In genomic region chr19:7266421-7266831, GRCm38 (mm10) we compare ENCODE assay signal across 8 mouse cellular contexts. TPM values are rescaled to one million over a fixed set of nuclear protein-coding genes. Genes with fewer than 3 reads are reported as not detected.
A peak's percentile ranks its signal among the peaks of the same experiment; 100 is the strongest.
DNase-seq lines count a peak whose midpoint lies in the region; ATAC-seq and TF ChIP-seq lines count a peak whose summit lies in the region.

No protein-coding gene starts in this region.

- H3K4me3 ChIP-seq in gastrocnemius, adult 2 months, result no peak overlapping the region
- H3K4me3 ChIP-seq in embryonic facial prominence, embryonic 11.5 days (ENCODE audit: low read depth, low read length), result no peak overlapping the region
- no peak overlapping the region for H3K4me3 ChIP-seq in hindbrain, embryonic 16.5 days (ENCODE audit: low read length)

- DNase-seq in gastrocnemius, adult 2 months, result no peak
- DNase-seq in gastrocnemius, adult 18-20 months (ENCODE audit: low spot score), result no peak
- peak; percentile 34 for DNase-seq in 3T3-L1 (ENCODE audit: low read depth, low spot score)
- DNase-seq in embryonic facial prominence, embryonic 11.5 days (ENCODE audit: low spot score), result peak; percentile 5
- DNase-seq in adrenal gland, postnatal 25 days, result no peak
- no peak for DNase-seq in gastrocnemius, postnatal 10 days
- no peak for DNase-seq in urinary bladder, adult 2 months (ENCODE audit: low spot score)

- TF ChIP-seq CTCF in gastrocnemius, adult 2 months (IDR thresholded peaks at IDR 0.05), result no peak

- no peaks in the 10 kb centered on the region for H3K9me3 ChIP-seq in embryonic facial prominence, embryonic 11.5 days (replicated peaks; ENCODE audit: control insufficient read depth, low read length)
- peaks cover 2% of the 10 kb centered on the region; the same call in 1 of the 2 replicates for H3K9me3 ChIP-seq in hindbrain, embryonic 16.5 days (ENCODE audit: control insufficient read depth, low read length)

- intact Hi-C loops in gastrocnemius, adult 2 months (cut with DNase I), result loop anchor here (2.0 kb wide), 1 partner anchor 154 kb away; no protein-coding TSS in a partner anchor

- peak overlapping the region; percentile 96 for H3K9ac ChIP-seq in embryonic facial prominence, embryonic 11.5 days (replicated peaks; ENCODE audit: low read length)
- 0 out of 2 replicates have a peak overlapping the region, but pooled peaks have one; percentile 45 for H3K9ac ChIP-seq in hindbrain, embryonic 16.5 days (ENCODE audit: low read depth, low read length)

- H3K27ac ChIP-seq in gastrocnemius, adult 2 months, result peak overlapping the region; percentile 84
- peak overlapping the region; percentile 98 for H3K27ac ChIP-seq in embryonic facial prominence, embryonic 11.5 days (replicated peaks; ENCODE audit: low read depth, low read length)
- peak overlapping the region; percentile 93 for H3K27ac ChIP-seq in hindbrain, embryonic 16.5 days (ENCODE audit: low read depth, low read length)

- ATAC-seq in embryonic facial prominence, embryonic 11.5 days (replicated peaks; ENCODE audit: insufficient number of reproducible peaks, low FRiP score, low TSS enrichment, low read depth), result no peak
- no peak for ATAC-seq in hindbrain, embryonic 16.5 days

- peaks cover 20% of the 10 kb centered on the region for H3K4me1 ChIP-seq in embryonic facial prominence, embryonic 11.5 days (ENCODE audit: control insufficient read depth, insufficient read depth, low read length)
- peaks cover 53% of the 10 kb centered on the region for H3K4me1 ChIP-seq in hindbrain, embryonic 16.5 days (ENCODE audit: control insufficient read depth, insufficient read depth, low read depth, low read length)

- H3K36me3 ChIP-seq in embryonic facial prominence, embryonic 11.5 days (replicated peaks; ENCODE audit: control insufficient read depth, insufficient read depth, low read depth, low read length), result peaks cover 5% of the 10 kb centered on the region
- H3K36me3 ChIP-seq in hindbrain, embryonic 16.5 days (ENCODE audit: control insufficient read depth, insufficient read depth, low read length), result 0 out of 2 replicates have a peak, but pooled peaks cover 2% of the 10 kb centered on the region

- H3K4me2 ChIP-seq in embryonic facial prominence, embryonic 11.5 days (ENCODE audit: low read depth, low read length), result peak overlapping the region; percentile 10; the same call in 1 of the 2 replicates
- H3K4me2 ChIP-seq in hindbrain, embryonic 16.5 days (ENCODE audit: low read length), result no peak overlapping the region

- no peaks in the 10 kb centered on the region for H3K27me3 ChIP-seq in embryonic facial prominence, embryonic 11.5 days (ENCODE audit: control insufficient read depth, insufficient read depth, low read length)
- H3K27me3 ChIP-seq in hindbrain, embryonic 16.5 days (replicated peaks; ENCODE audit: control insufficient read depth, insufficient read depth, low read length), result no peaks in the 10 kb centered on the region

- 46% methylated on average over 4 of the region's 4 CpGs for WGBS in embryonic facial prominence, embryonic 11.5 days
- WGBS in hindbrain, embryonic 16.5 days, result 46% methylated on average over 4 of the region's 4 CpGs

RNA-seq across cellular contexts. Expression of gene Rcor2, which starts 0.7 kb away (rescaled TPM):
- total RNA-seq in gastrocnemius, adult 2 months (2021), result 1 to 10 TPM; 1.6 to 2.0 TPM
- total RNA-seq in gastrocnemius, adult 18-20 months (2021), result 1 to 10 TPM; 2.2 to 2.7 TPM
- polyA plus RNA-seq in embryonic facial prominence, embryonic 11.5 days (2014; fragmentation: Nextera tagmentation; extraction: Ambion mirVana), result 17.6 and 18.8 TPM in 2 replicates
- polyA plus RNA-seq in hindbrain, embryonic 16.5 days (2015; fragmentation: Nextera tagmentation; extraction: Ambion mirVana), result 10.5 and 18.5 TPM in 2 replicates
- 5.6 and 6.0 TPM in 2 replicates for total RNA-seq in adrenal gland, postnatal 25 days (2021)
- total RNA-seq in gastrocnemius, postnatal 10 days (2021), result 1 to 10 TPM; 8.2 to 9.1 TPM
- polyA plus RNA-seq in urinary bladder, adult 2 months (2012; rRNA removed), result 10.2 and 10.4 TPM in 2 replicates

RNA-seq across cellular contexts. Expression of gene Naa40, which starts 25.4 kb away (rescaled TPM):
- total RNA-seq in gastrocnemius, adult 2 months (2021), result 10 to 100 TPM in 1 of 2 experiments, 1 to 10 TPM in 1; 10.0 to 12.7 TPM
- 10 to 100 TPM; 11.6 to 12.2 TPM for total RNA-seq in gastrocnemius, adult 18-20 months (2021)
- polyA plus RNA-seq in embryonic facial prominence, embryonic 11.5 days (2014; fragmentation: Nextera tagmentation; extraction: Ambion mirVana), result 82.9 and 88.0 TPM in 2 replicates
- polyA plus RNA-seq in hindbrain, embryonic 16.5 days (2015; fragmentation: Nextera tagmentation; extraction: Ambion mirVana), result 60.6 and 66.9 TPM in 2 replicates
- 33.1 and 34.2 TPM in 2 replicates for total RNA-seq in adrenal gland, postnatal 25 days (2021)
- total RNA-seq in gastrocnemius, postnatal 10 days (2021), result 10 to 100 TPM; 12.5 to 15.9 TPM
- polyA plus RNA-seq in urinary bladder, adult 2 months (2012; rRNA removed), result 25.7 and 27.6 TPM in 2 replicates

RNA-seq across cellular contexts. Expression of gene Cox8a, which starts 49.0 kb away (rescaled TPM):
- total RNA-seq in gastrocnemius, adult 2 months (2021), result 100 to 1,000 TPM in 1 of 2 experiments, 10 to 100 TPM in 1; 72.4 to 113 TPM
- total RNA-seq in gastrocnemius, adult 18-20 months (2021), result 100 to 1,000 TPM in 1 of 2 experiments, 10 to 100 TPM in 1; 72.3 to 102 TPM
- polyA plus RNA-seq in embryonic facial prominence, embryonic 11.5 days (2014; fragmentation: Nextera tagmentation; extraction: Ambion mirVana), result 741 and 769 TPM in 2 replicates
- polyA plus RNA-seq in hindbrain, embryonic 16.5 days (2015; fragmentation: Nextera tagmentation; extraction: Ambion mirVana), result 1,071 and 1,270 TPM in 2 replicates
- 781 and 926 TPM in 2 replicates for total RNA-seq in adrenal gland, postnatal 25 days (2021)
- total RNA-seq in gastrocnemius, postnatal 10 days (2021), result 100 to 1,000 TPM; 275 to 315 TPM
- 508 and 528 TPM in 2 replicates for polyA plus RNA-seq in urinary bladder, adult 2 months (2012; rRNA removed)

Comparison
In these comparisons a context has a peak if more than half of its experiments do, and no peak if none do; other contexts are left out.
1. DNase-seq: peak in 3T3-L1 (single experiment) and embryonic facial prominence, embryonic 11.5 days (single experiment); none in gastrocnemius, adult 2 months (single experiment), gastrocnemius, adult 18-20 months (single experiment), adrenal gland, postnatal 25 days (single experiment), gastrocnemius, postnatal 10 days (single experiment) and urinary bladder, adult 2 months (single experiment).
2. Peak in every context shown above with its lines, with median percentiles within 50 percentile points of each other: H3K27ac ChIP-seq.